Mouse (Mus musculus) liver, embryonic 15.5 days (tissue): ENCODE results near the gene Atp6v1g2. TPM values are rescaled to one million over a fixed set of nuclear protein-coding genes. Genes with fewer than 3 reads are reported as not detected.

Experiments
- ATAC-seq: fragments of 200-750 bp; cut with Nextera tagmentation; 2 replicates; pipeline ENCODE4 v1.8.0; 2017; ENCODE audit warnings: moderate number of reproducible peaks, mild to moderate bottlenecking, moderate library complexity; ENCODE audit not compliant: insufficient read depth
- H3K27ac ChIP-seq: fragments of 300-500 bp; sonication (generic); replicated peaks from 2 replicates; pipeline ENCODE4 v1.5.1; 2015; ENCODE audit warnings: mild to moderate bottlenecking, inconsistent platforms
- H3K27me3 ChIP-seq: fragments of 300-500 bp; sonication (generic); 2 replicates; pipeline ENCODE4 v1.6.1; 2015; ENCODE audit warnings: mild to moderate bottlenecking, inconsistent platforms
- H3K36me3 ChIP-seq: fragments of 300-500 bp; sonication (generic); replicated peaks from 2 replicates; pipeline ENCODE4 v1.6.1; 2015; ENCODE audit warnings: moderate library complexity, mild to moderate bottlenecking, inconsistent platforms
- H3K4me1 ChIP-seq: fragments of 300-500 bp; sonication (generic); replicated peaks from 2 replicates; pipeline ENCODE4 v1.6.1; 2015; ENCODE audit warnings: inconsistent platforms
- H3K4me2 ChIP-seq: fragments of 300-500 bp; sonication (generic); 2 replicates; pipeline ENCODE4 v1.6.1; 2015; ENCODE audit warnings: moderate library complexity, mild to moderate bottlenecking, inconsistent platforms
- H3K4me3 ChIP-seq: fragments of 300-500 bp; sonication (generic); replicated peaks from 2 replicates; pipeline ENCODE4 v1.5.1; 2015; ENCODE audit warnings: mild to moderate bottlenecking, inconsistent platforms
- H3K9ac ChIP-seq: fragments of 300-500 bp; sonication (generic); 2 replicates; pipeline ENCODE4 v1.6.1; 2015; ENCODE audit warnings: moderate library complexity, mild to moderate bottlenecking, inconsistent platforms
- H3K9me3 ChIP-seq: fragments of 300-500 bp; sonication (generic); replicated peaks from 2 replicates; pipeline ENCODE4 v1.6.1; 2016; ENCODE audit warnings: inconsistent platforms
- WGBS: fragments of 180-500 bp; shearing (Covaris S2); methylation state at CpG from one replicate; pipeline ENCODE4 v1.1.7; 2015; ENCODE audit warnings: mixed read lengths; ENCODE audit not compliant: insufficient replicate concordance; 5-methylcytosine and 5-hydroxymethylcytosine counted together
- polyA plus RNA-seq: library from polyadenylated mRNA; unstranded; fragments of >200 nt; fragmentation: Nextera tagmentation; extraction: Ambion mirVana; gene quantifications from 2 replicates; pipeline ENCODE4 v1.2.1, GENCODE M21; 2015

Atp6v1g2 gene
- polyA plus RNA-seq, result 0.58 and 0.63 TPM in 2 replicates

- ATAC-seq, result no peak
- 62% methylated on average over 18 of the region's 18 CpGs for WGBS
These were observed at the start of gene Atp6v1g2 for GRCm38 (mm10) chr17:35233114-35233980. Gene Atp6v1g2 (plus strand): TSS chr17:35233660.

GRCm38 (mm10) chr17:35185639-35186611 lies 47.5 kb upstream of the Atp6v1g2 start:
- no peaks in the 10 kb centered on the region for H3K36me3 ChIP-seq
- peaks cover 29% of the 10 kb centered on the region for H3K4me1 ChIP-seq
- H3K9ac ChIP-seq, result no peak overlapping the region
- ATAC-seq, result 0 out of 2 replicates have a peak, but pooled peaks have one; percentile 11
- peak overlapping the region; percentile 72 for H3K4me2 ChIP-seq
- peak overlapping the region; percentile 53 for H3K27ac ChIP-seq
- no peaks in the 10 kb centered on the region for H3K27me3 ChIP-seq
- peak overlapping the region; percentile 54 for H3K4me3 ChIP-seq
- H3K9me3 ChIP-seq, result no peaks in the 10 kb centered on the region
- under 1% methylated on average over 18 of the region's 18 CpGs for WGBS

More at GRCm38 (mm10) chr17:35233114-35233980, at the start of gene Atp6v1g2:
- peaks cover 54% of the 10 kb centered on the region for H3K4me1 ChIP-seq
- H3K9me3 ChIP-seq, result no peaks in the 10 kb centered on the region
- H3K36me3 ChIP-seq, result peaks cover 41% of the 10 kb centered on the region
- H3K27ac ChIP-seq, result peak within 1 kb of the TSS; percentile 93
- H3K4me2 ChIP-seq, result peak within 1 kb of the TSS; percentile 95
- H3K4me3 ChIP-seq, result peak within 1 kb of the TSS; percentile 69
- no peak within 1 kb of the TSS; the same call in 1 of the 2 replicates for H3K9ac ChIP-seq
- H3K27me3 ChIP-seq, result no peaks in the 10 kb centered on the region

GRCm38 (mm10) chr17:35186681-35187080 lies 46.8 kb upstream of the Atp6v1g2 start:
- Histone ChIP-seq H3K4me3 (peak overlapping the region; percentile 54), H3K27ac (peak overlapping the region; percentile 53), H3K9ac (no peak overlapping the region)

GRCm38 (mm10) chr17:35187345-35187744 lies 46.1 kb upstream of the Atp6v1g2 start:
- Histone ChIP-seq H3K4me3 (peak overlapping the region; percentile 54), H3K4me2 (peak overlapping the region; percentile 21)

More at GRCm38 (mm10) chr17:35186681-35187080, 46.8 kb upstream of the Atp6v1g2 start:
- H3K27me3 ChIP-seq, result no peaks in the 10 kb centered on the region
- H3K9me3 ChIP-seq, result no peaks in the 10 kb centered on the region
- H3K36me3 ChIP-seq, result no peaks in the 10 kb centered on the region
- H3K4me1 ChIP-seq, result peaks cover 29% of the 10 kb centered on the region
- peak overlapping the region; percentile 72 for H3K4me2 ChIP-seq
- WGBS, result under 1% methylated on average over 4 of the region's 4 CpGs
- ATAC-seq, result no peak

GRCm38 (mm10) chr17:35187959-35188610 lies 45.4 kb upstream of the Atp6v1g2 start, which contains the start of gene Lst1:
Gene Lst1 (minus strand): TSS chr17:35188439.
- peak within 1 kb of the TSS; percentile 54 for H3K4me3 ChIP-seq
- no peak within 1 kb of the TSS for H3K9ac ChIP-seq

More at GRCm38 (mm10) chr17:35187345-35187744, 46.1 kb upstream of the Atp6v1g2 start:
- Histone ChIP-seq H3K9ac (no peak overlapping the region), H3K9me3 (no peaks in the 10 kb centered on the region), H3K4me1 (peaks cover 29% of the 10 kb centered on the region), H3K27me3 (no peaks in the 10 kb centered on the region), H3K27ac (peak overlapping the region; percentile 74), H3K36me3 (no peaks in the 10 kb centered on the region)
- WGBS, result 52% methylated on average over 4 of the region's 4 CpGs
- ATAC-seq, result no peak

GRCm38 (mm10) chr17:35189186-35189585 lies 44.3 kb upstream of the Atp6v1g2 start:
- WGBS, result 17% methylated on average over 1 of the region's 1 CpGs
- Histone ChIP-seq H3K4me2 (0 out of 2 replicates have a peak overlapping the region, but pooled peaks have one; percentile 27), H3K27ac (peak overlapping the region; percentile 74), H3K9ac (no peak overlapping the region), H3K36me3 (no peaks in the 10 kb centered on the region), H3K9me3 (no peaks in the 10 kb centered on the region), H3K4me1 (peaks cover 33% of the 10 kb centered on the region), H3K27me3 (peaks cover 6% of the 10 kb centered on the region), H3K4me3 (no peak overlapping the region)
- no peak; the same call in 1 of the 2 replicates for ATAC-seq

More at GRCm38 (mm10) chr17:35187959-35188610, 45.4 kb upstream of the Atp6v1g2 start, which contains the start of gene Lst1:
- H3K9me3 ChIP-seq, result no peaks in the 10 kb centered on the region
- H3K36me3 ChIP-seq, result no peaks in the 10 kb centered on the region
- H3K4me2 ChIP-seq, result peak within 1 kb of the TSS; percentile 21
- no peaks in the 10 kb centered on the region for H3K27me3 ChIP-seq
- no peak for ATAC-seq
- peaks cover 29% of the 10 kb centered on the region for H3K4me1 ChIP-seq
- H3K27ac ChIP-seq, result peak within 1 kb of the TSS; percentile 74
- 31% methylated on average over 7 of the region's 7 CpGs for WGBS

GRCm38 (mm10) chr17:35190096-35190495 lies 43.4 kb upstream of the Atp6v1g2 start:
- Histone ChIP-seq H3K4me1 (peaks cover 42% of the 10 kb centered on the region), H3K27me3 (peaks cover 15% of the 10 kb centered on the region), H3K36me3 (no peaks in the 10 kb centered on the region), H3K9me3 (no peaks in the 10 kb centered on the region), H3K27ac (peak overlapping the region; percentile 74), H3K9ac (no peak overlapping the region), H3K4me3 (no peak overlapping the region), H3K4me2 (peak overlapping the region; percentile 27)
- WGBS, result 17% methylated on average over 4 of the region's 4 CpGs
- ATAC-seq, result no peak

GRCm38 (mm10) chr17:35191723-35192122 lies 41.7 kb upstream of the Atp6v1g2 start:
- peaks cover 44% of the 10 kb centered on the region for H3K4me1 ChIP-seq
- peaks cover 31% of the 10 kb centered on the region for H3K27me3 ChIP-seq
- no peaks in the 10 kb centered on the region for H3K36me3 ChIP-seq
- WGBS, result 42% methylated on average over 2 of the region's 2 CpGs
- H3K9ac ChIP-seq, result no peak overlapping the region
- H3K27ac ChIP-seq, result no peak overlapping the region
- no peak overlapping the region for H3K4me3 ChIP-seq
- H3K4me2 ChIP-seq, result no peak overlapping the region
- no peak for ATAC-seq
- H3K9me3 ChIP-seq, result no peaks in the 10 kb centered on the region

- peaks cover 42% of the 10 kb centered on the region for H3K4me1 ChIP-seq
- no peak overlapping the region for H3K4me2 ChIP-seq
- peak overlapping the region; percentile 64; the same call in 1 of the 2 replicates for H3K27ac ChIP-seq
- WGBS, result 45% methylated on average over 5 of the region's 5 CpGs
- no peaks in the 10 kb centered on the region for H3K36me3 ChIP-seq
- H3K9me3 ChIP-seq, result no peaks in the 10 kb centered on the region
- no peak for ATAC-seq
- no peak overlapping the region for H3K9ac ChIP-seq
- H3K4me3 ChIP-seq, result no peak overlapping the region
- peaks cover 37% of the 10 kb centered on the region for H3K27me3 ChIP-seq
These were observed 40.5 kb upstream of the Atp6v1g2 start for GRCm38 (mm10) chr17:35192924-35193323.
